Mouse (Mus musculus) gastrocnemius, adult 18-20 months (tissue): Measurements from ENCODE around the gene Sh3pxd2b. TPM values are rescaled to one million over a fixed set of nuclear protein-coding genes. Genes with fewer than 3 reads are reported as not detected.

Source experiments
- DNase-seq: peaks from one replicate; pipeline ENCODE4 v3.0.0; 2021; ENCODE audit warnings: low spot score
- total RNA-seq, 2 experiments: library from RNA; stranded (reverse); gene quantifications; 2 replicates each; pipeline ENCODE4 v1.2.3; 2021

Sh3pxd2b gene
- total RNA-seq, 2 experiments from 2014 or later: 4.2 to 4.6 TPM

- no peak for DNase-seq
Observed at GRCm38 (mm10) chr11:32340476-32341473, 6.8 kb upstream of the Sh3pxd2b start.

GRCm38 (mm10) chr11:32342770-32343191, 4.8 kb upstream of the Sh3pxd2b start:
- no peak for DNase-seq

GRCm38 (mm10) chr11:32343350-32343749, 4.3 kb upstream of the Sh3pxd2b start:
- no peak for DNase-seq

- DNase-seq: no peak
Observed at GRCm38 (mm10) chr11:32345504-32346297, 1.9 kb upstream of the Sh3pxd2b start.

GRCm38 (mm10) chr11:32347264-32347606, 385 bp upstream of the Sh3pxd2b start:
- no peak for DNase-seq

- no peak for DNase-seq
Observed at GRCm38 (mm10) chr11:32348433-32349283, 1.0 kb downstream of the Sh3pxd2b start.

- no peak for DNase-seq
Observed at GRCm38 (mm10) chr11:32349284-32349953, 1.8 kb downstream of the Sh3pxd2b start.

GRCm38 (mm10) chr11:32352946-32353345, 5.3 kb downstream of the Sh3pxd2b start:
- no peak for DNase-seq

GRCm38 (mm10) chr11:32355377-32355776, 7.8 kb downstream of the Sh3pxd2b start:
- peak; percentile 61 for DNase-seq

- DNase-seq: peak; percentile 92
Observed at GRCm38 (mm10) chr11:32357686-32358085, 10.1 kb downstream of the Sh3pxd2b start.

GRCm38 (mm10) chr11:32358399-32358798, 10.8 kb downstream of the Sh3pxd2b start:
- no peak for DNase-seq

- DNase-seq: no peak
Observed at GRCm38 (mm10) chr11:32359566-32359965, 11.9 kb downstream of the Sh3pxd2b start.

- no peak for DNase-seq
Observed at GRCm38 (mm10) chr11:32361774-32362173, 14.2 kb downstream of the Sh3pxd2b start.

GRCm38 (mm10) chr11:32363188-32363587, 15.6 kb downstream of the Sh3pxd2b start:
- no peak for DNase-seq

- DNase-seq: no peak
Observed at GRCm38 (mm10) chr11:32363610-32364220, 16.1 kb downstream of the Sh3pxd2b start.

GRCm38 (mm10) chr11:32364375-32364774, 16.8 kb downstream of the Sh3pxd2b start:
- DNase-seq: peak; percentile 65

- no peak for DNase-seq
Observed at GRCm38 (mm10) chr11:32365498-32365897, 17.9 kb downstream of the Sh3pxd2b start.

GRCm38 (mm10) chr11:32367056-32367455, 19.4 kb downstream of the Sh3pxd2b start:
- no peak for DNase-seq

GRCm38 (mm10) chr11:32368986-32369385, 21.4 kb downstream of the Sh3pxd2b start:
- DNase-seq: no peak

GRCm38 (mm10) chr11:32370881-32371280, 23.3 kb downstream of the Sh3pxd2b start:
- DNase-seq: no peak
